Mouse (Mus musculus) G1E (cell line): ENCODE results near the gene Zfp217.

ENCODE experiments used
- CTCF ChIP-seq: IDR thresholded peaks from 2 replicates; pipeline ENCODE4 v1.5.1; 2012; ENCODE audit warnings: low read depth, low read length, inconsistent platforms, mixed read lengths
- GATA1 ChIP-seq: IDR thresholded peaks from 2 replicates; pipeline ENCODE4 v1.6.1; 2012; ENCODE audit warnings: borderline replicate concordance, low read length, inconsistent platforms, mixed read lengths
- TAL1 ChIP-seq: conservative IDR thresholded peaks from 2 replicates; pipeline ENCODE4 v1.6.1; 2012; ENCODE audit warnings: low read depth, low read length, inconsistent platforms, mixed read lengths

DNA sequence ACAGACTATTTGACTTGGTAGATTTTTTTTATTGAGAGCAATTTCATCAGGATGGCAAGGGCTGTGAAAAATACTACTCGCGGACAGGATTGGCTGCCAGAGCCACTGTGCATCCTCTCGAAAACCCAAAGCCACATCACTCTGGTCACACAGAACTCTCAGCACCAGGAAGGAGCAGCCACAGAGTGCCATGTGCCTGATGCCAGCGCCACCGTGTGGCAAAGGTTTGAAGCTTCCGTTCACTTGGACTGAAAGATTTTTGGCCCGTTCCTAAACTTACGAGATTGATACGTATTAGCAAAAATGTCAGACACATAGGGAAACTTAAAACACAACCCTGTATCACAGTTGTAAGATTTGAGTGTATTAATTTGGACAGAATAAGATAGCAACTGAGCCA is 44.1 kb downstream of the Zfp217 start:
- TF ChIP-seq CTCF: peak; percentile 51
- TF ChIP-seq TAL1: no peak
- TF ChIP-seq GATA1: no peak
